Mouse (Mus musculus): ENCODE measurements around the gene Mlst8. TPM values are rescaled to one million over a fixed set of nuclear protein-coding genes. Genes with fewer than 3 reads are reported as not detected.
"Not testable (repeated sequence)": the region's sequence is repeated elsewhere in the genome, so short reads cannot be mapped to it uniquely, and the experiment has no call there.

Gene Mlst8
- polyA plus RNA-seq, 1 experiment = 84.5 TPM

- TF ChIP-seq POLR2A (IDR thresholded peaks at IDR 0.05; ENCODE audit: control insufficient read depth, extremely low read depth, insufficient read depth, low read length, poor library complexity) (peak; percentile 94), CTCF (IDR thresholded peaks at IDR 0.05; ENCODE audit: borderline replicate concordance, control insufficient read depth, extremely low read depth, insufficient read depth, low read length, poor library complexity) (peak; percentile 60; the same call in 1 of the 2 replicates)
- H3K27me3 ChIP-seq (ENCODE audit: control insufficient read depth, insufficient read depth, low read length) = no peaks in the 10 kb centered on the region
- WGBS = under 1% methylated on average over 67 of the region's 75 CpGs
- H3K4me3 ChIP-seq (ENCODE audit: control insufficient read depth, insufficient read depth, low read length) = peak within 1 kb of the TSS; percentile 58
- H3K36me3 ChIP-seq (ENCODE audit: control insufficient read depth, insufficient read depth, low read length) = peaks cover under 1% of the 10 kb centered on the region; the same call in 1 of the 2 replicates
- H3K4me1 ChIP-seq (replicated peaks; ENCODE audit: control insufficient read depth, insufficient read depth, low read length) = peaks cover 18% of the 10 kb centered on the region
- peak; percentile 96 for DNase-seq
- H3K27ac ChIP-seq (ENCODE audit: control insufficient read depth, insufficient read depth, low read length) = peak within 1 kb of the TSS; percentile 17
These were observed 8.8 kb downstream of the Mlst8 start, which contains the start of the genes E4f1 and Pgp for GRCm38 (mm10) chr17:24469910-24470602. Gene E4f1, minus strand, starts transcription at chr17:24470313. Gene Pgp, plus strand, starts transcription at chr17:24470392.

DNA sequence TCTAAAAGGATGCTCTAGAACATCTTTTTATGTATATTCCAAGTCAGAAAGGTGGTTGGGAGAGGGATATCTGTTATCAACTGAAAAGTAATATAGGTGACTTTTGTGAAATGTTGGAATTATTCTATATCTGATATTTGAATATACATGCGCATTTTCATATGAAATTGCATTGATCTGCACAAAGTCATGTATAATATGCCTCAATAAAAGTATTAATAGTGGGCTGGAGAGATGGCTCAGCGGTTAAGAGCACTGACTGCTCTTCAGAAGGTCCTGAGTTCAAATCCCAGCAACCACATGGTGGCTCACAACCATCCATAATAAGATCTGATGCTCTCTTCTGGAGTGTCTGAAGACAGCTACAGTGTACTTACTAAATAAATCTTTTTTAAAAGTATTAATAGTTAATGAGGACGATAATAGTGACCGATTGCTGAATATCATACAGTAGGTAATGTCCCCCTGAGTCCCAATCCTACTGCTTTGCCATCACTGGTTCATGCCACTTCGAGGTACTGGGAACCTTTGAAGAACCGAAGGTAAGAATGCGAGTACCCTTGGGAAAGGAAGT lies 9.5 kb downstream of the Mlst8 start:
- Histone ChIP-seq H3K36me3 (ENCODE audit: control insufficient read depth, insufficient read depth, low read length) (no peaks in the 10 kb centered on the region), H3K27ac (ENCODE audit: control insufficient read depth, insufficient read depth, low read length) (peak overlapping the region; percentile 17), H3K27me3 (ENCODE audit: control insufficient read depth, insufficient read depth, low read length) (no peaks in the 10 kb centered on the region), H3K4me3 (ENCODE audit: control insufficient read depth, insufficient read depth, low read length) (peak overlapping the region; percentile 56), H3K4me1 (replicated peaks; ENCODE audit: control insufficient read depth, insufficient read depth, low read length) (peaks cover 18% of the 10 kb centered on the region)
- TF ChIP-seq CTCF (IDR thresholded peaks at IDR 0.05; ENCODE audit: borderline replicate concordance, control insufficient read depth, extremely low read depth, insufficient read depth, low read length, poor library complexity) = no peak
- TF ChIP-seq POLR2A (IDR thresholded peaks at IDR 0.05; ENCODE audit: control insufficient read depth, extremely low read depth, insufficient read depth, low read length, poor library complexity) = no peak
- 19% methylated on average over 7 of the region's 7 CpGs for WGBS
- no peak for DNase-seq

- 94% methylated on average over 5 of the region's 5 CpGs for WGBS
- peaks cover 18% of the 10 kb centered on the region for H3K4me1 ChIP-seq (replicated peaks; ENCODE audit: control insufficient read depth, insufficient read depth, low read length)
- no peaks in the 10 kb centered on the region for H3K27me3 ChIP-seq (ENCODE audit: control insufficient read depth, insufficient read depth, low read length)
- no peak overlapping the region for H3K27ac ChIP-seq (ENCODE audit: control insufficient read depth, insufficient read depth, low read length)
- DNase-seq = no peak
- TF ChIP-seq CTCF (IDR thresholded peaks at IDR 0.05; ENCODE audit: borderline replicate concordance, control insufficient read depth, extremely low read depth, insufficient read depth, low read length, poor library complexity) (no peak), POLR2A (IDR thresholded peaks at IDR 0.05; ENCODE audit: control insufficient read depth, extremely low read depth, insufficient read depth, low read length, poor library complexity) (no peak)
- H3K4me3 ChIP-seq (ENCODE audit: control insufficient read depth, insufficient read depth, low read length) = no peak overlapping the region
- H3K36me3 ChIP-seq (ENCODE audit: control insufficient read depth, insufficient read depth, low read length) = no peaks in the 10 kb centered on the region
These were observed 10.1 kb downstream of the Mlst8 start for GRCm38 (mm10) chr17:24468636-24469246.

GRCm38 (mm10) chr17:24463374-24464133 lies 15.3 kb downstream of the Mlst8 start:
- DNase-seq = no peak
- no peak overlapping the region for H3K27ac ChIP-seq (ENCODE audit: control insufficient read depth, insufficient read depth, low read length)
- no peaks in the 10 kb centered on the region for H3K36me3 ChIP-seq (ENCODE audit: control insufficient read depth, insufficient read depth, low read length)
- TF ChIP-seq POLR2A (IDR thresholded peaks at IDR 0.05; ENCODE audit: control insufficient read depth, extremely low read depth, insufficient read depth, low read length, poor library complexity) (no peak), CTCF (IDR thresholded peaks at IDR 0.05; ENCODE audit: borderline replicate concordance, control insufficient read depth, extremely low read depth, insufficient read depth, low read length, poor library complexity) (no peak; the same call in 1 of the 2 replicates)
- no peaks in the 10 kb centered on the region for H3K27me3 ChIP-seq (ENCODE audit: control insufficient read depth, insufficient read depth, low read length)
- no peak overlapping the region for H3K4me3 ChIP-seq (ENCODE audit: control insufficient read depth, insufficient read depth, low read length)
- H3K4me1 ChIP-seq (replicated peaks; ENCODE audit: control insufficient read depth, insufficient read depth, low read length) = no peaks in the 10 kb centered on the region; the same call in 1 of the 2 replicates
- WGBS = 10% methylated on average over 6 of the region's 6 CpGs

DNA sequence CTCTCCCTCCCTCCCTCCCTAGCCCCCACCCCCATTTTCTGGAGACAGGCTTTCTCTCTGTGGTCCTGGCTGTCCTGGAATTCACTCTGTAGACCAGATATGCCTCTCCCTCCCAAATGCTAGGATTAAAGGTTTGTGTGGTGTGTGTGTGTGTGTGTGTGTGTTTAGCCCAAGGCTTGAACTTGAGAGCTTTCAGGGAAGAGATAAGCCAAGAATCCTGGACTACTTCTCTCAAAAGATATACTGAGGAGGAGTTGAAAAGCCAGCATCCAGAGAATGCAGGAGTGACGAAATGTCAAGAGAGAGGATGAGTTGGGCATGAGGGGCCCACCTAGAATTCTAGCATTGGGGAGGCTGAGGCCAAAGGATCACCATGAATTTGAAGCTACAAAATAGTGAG lies 15.9 kb downstream of the Mlst8 start:
- 76% methylated on average over 1 of the region's 1 CpGs for WGBS
- no peak for TF ChIP-seq POLR2A (IDR thresholded peaks at IDR 0.05; ENCODE audit: control insufficient read depth, extremely low read depth, insufficient read depth, low read length, poor library complexity)
- TF ChIP-seq CTCF (IDR thresholded peaks at IDR 0.05; ENCODE audit: borderline replicate concordance, control insufficient read depth, extremely low read depth, insufficient read depth, low read length, poor library complexity) = no peak

DNA sequence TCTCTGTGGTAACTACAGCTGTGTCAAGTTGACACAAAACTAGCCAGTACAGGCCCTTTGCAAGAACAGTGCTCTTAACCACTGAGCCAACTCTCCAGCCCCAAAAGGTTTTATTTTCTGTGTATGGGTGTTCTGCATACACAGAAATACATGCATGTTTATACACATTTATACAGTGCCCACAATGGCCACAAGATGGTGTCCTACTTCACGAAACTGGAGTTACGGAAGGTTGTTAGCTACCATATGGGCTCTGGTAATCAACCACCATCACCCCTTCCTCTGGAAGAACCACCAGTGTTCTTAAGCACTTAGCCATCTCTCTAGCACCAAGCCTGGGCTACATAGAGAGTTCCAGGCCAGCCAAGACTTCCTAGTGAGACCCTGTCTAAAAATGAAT lies 17.3 kb downstream of the Mlst8 start:
- WGBS = 70% methylated on average over 2 of the region's 2 CpGs
- Histone ChIP-seq H3K36me3 (ENCODE audit: control insufficient read depth, insufficient read depth, low read length) (no peaks in the 10 kb centered on the region), H3K27ac (ENCODE audit: control insufficient read depth, insufficient read depth, low read length) (no peak overlapping the region), H3K27me3 (ENCODE audit: control insufficient read depth, insufficient read depth, low read length) (no peaks in the 10 kb centered on the region), H3K4me1 (replicated peaks; ENCODE audit: control insufficient read depth, insufficient read depth, low read length) (no peaks in the 10 kb centered on the region; the same call in 1 of the 2 replicates), H3K4me3 (ENCODE audit: control insufficient read depth, insufficient read depth, low read length) (no peak overlapping the region)
- peak; percentile 46 for DNase-seq
- TF ChIP-seq CTCF (IDR thresholded peaks at IDR 0.05; ENCODE audit: borderline replicate concordance, control insufficient read depth, extremely low read depth, insufficient read depth, low read length, poor library complexity) = no peak
- no peak for TF ChIP-seq POLR2A (IDR thresholded peaks at IDR 0.05; ENCODE audit: control insufficient read depth, extremely low read depth, insufficient read depth, low read length, poor library complexity)

More for the DNA sequence above, 15.9 kb downstream of the Mlst8 start:
- Histone ChIP-seq H3K4me3 (ENCODE audit: control insufficient read depth, insufficient read depth, low read length) (no peak overlapping the region), H3K27ac (ENCODE audit: control insufficient read depth, insufficient read depth, low read length) (no peak overlapping the region), H3K27me3 (ENCODE audit: control insufficient read depth, insufficient read depth, low read length) (no peaks in the 10 kb centered on the region), H3K36me3 (ENCODE audit: control insufficient read depth, insufficient read depth, low read length) (no peaks in the 10 kb centered on the region), H3K4me1 (replicated peaks; ENCODE audit: control insufficient read depth, insufficient read depth, low read length) (no peaks in the 10 kb centered on the region; the same call in 1 of the 2 replicates)
- no peak for DNase-seq

GRCm38 (mm10) chr17:24455523-24456206 lies 23.2 kb downstream of the Mlst8 start:
- H3K36me3 ChIP-seq (ENCODE audit: control insufficient read depth, insufficient read depth, low read length); H3K4me1 ChIP-seq (replicated peaks; ENCODE audit: control insufficient read depth, insufficient read depth, low read length); H3K27ac ChIP-seq (ENCODE audit: control insufficient read depth, insufficient read depth, low read length); H3K27me3 ChIP-seq (ENCODE audit: control insufficient read depth, insufficient read depth, low read length); H3K4me3 ChIP-seq (ENCODE audit: control insufficient read depth, insufficient read depth, low read length); DNase-seq: not testable (repeated sequence)
- 50% methylated on average over 10 of the region's 10 CpGs for WGBS
